Mouse (Mus musculus): ENCODE measurements around the gene Hipk1.
"Not testable (repeated sequence)": the region's sequence is repeated elsewhere in the genome, so short reads cannot be mapped to it uniquely, and the experiment has no call there.

The Hipk1 gene

GRCm38 (mm10) chr3:103791230-103792110 is at the start of gene Hipk1:
TSS of gene Hipk1 (minus strand) at chr3:103791563.
- DNase-seq (ENCODE audit: inconsistent ontology term), result peak; percentile 96

GRCm38 (mm10) chr3:103840946-103841345 is 49.6 kb upstream of the Hipk1 start:
- DNase-seq (ENCODE audit: inconsistent ontology term), result not testable (repeated sequence)

GRCm38 (mm10) chr3:103840195-103840594 is 48.8 kb upstream of the Hipk1 start:
- not testable (repeated sequence) for DNase-seq (ENCODE audit: inconsistent ontology term)

GRCm38 (mm10) chr3:103839711-103840110 is 48.3 kb upstream of the Hipk1 start:
- DNase-seq (ENCODE audit: inconsistent ontology term), result no peak

GRCm38 (mm10) chr3:103836453-103836852 is 45.1 kb upstream of the Hipk1 start:
- DNase-seq (ENCODE audit: inconsistent ontology term), result no peak

GRCm38 (mm10) chr3:103835951-103836310 is 44.6 kb upstream of the Hipk1 start:
- DNase-seq (ENCODE audit: inconsistent ontology term), result no peak

GRCm38 (mm10) chr3:103835272-103835950 is 44.0 kb upstream of the Hipk1 start:
- DNase-seq (ENCODE audit: inconsistent ontology term), result no peak

GRCm38 (mm10) chr3:103834001-103834400 is 42.6 kb upstream of the Hipk1 start:
- no peak for DNase-seq (ENCODE audit: inconsistent ontology term)

- no peak for DNase-seq (ENCODE audit: inconsistent ontology term)
Observed at GRCm38 (mm10) chr3:103832426-103832825, 41.1 kb upstream of the Hipk1 start, which contains the start of gene Bcl2l15. TSS of gene Bcl2l15 (plus strand) at chr3:103832601.

GRCm38 (mm10) chr3:103831146-103831545 is 39.8 kb upstream of the Hipk1 start:
- DNase-seq (ENCODE audit: inconsistent ontology term), result peak; percentile 71

- DNase-seq (ENCODE audit: inconsistent ontology term), result peak; percentile 88
Observed at GRCm38 (mm10) chr3:103830681-103831080, 39.3 kb upstream of the Hipk1 start.

GRCm38 (mm10) chr3:103829036-103829435 is 37.7 kb upstream of the Hipk1 start:
- no peak for DNase-seq (ENCODE audit: inconsistent ontology term)

GRCm38 (mm10) chr3:103827548-103827947 is 36.2 kb upstream of the Hipk1 start:
- DNase-seq (ENCODE audit: inconsistent ontology term), result no peak

GRCm38 (mm10) chr3:103810967-103811366 is 19.6 kb upstream of the Hipk1 start:
- DNase-seq (ENCODE audit: inconsistent ontology term), result no peak

GRCm38 (mm10) chr3:103809799-103810150 is 18.4 kb upstream of the Hipk1 start:
- no peak for DNase-seq (ENCODE audit: inconsistent ontology term)

GRCm38 (mm10) chr3:103808891-103809798 is 17.8 kb upstream of the Hipk1 start, which contains the start of the genes Dclre1b, Ap4b1 and Gm43064:
TSS of gene Dclre1b (minus strand) at chr3:103809444.
TSS of gene Ap4b1 (plus strand) at chr3:103809520.
TSS of gene Gm43064 (plus strand) at chr3:103809573.
- DNase-seq (ENCODE audit: inconsistent ontology term), result peak; percentile 98

- no peak for DNase-seq (ENCODE audit: inconsistent ontology term)
Observed at GRCm38 (mm10) chr3:103805671-103806070, 14.3 kb upstream of the Hipk1 start.

- DNase-seq (ENCODE audit: inconsistent ontology term), result peak; percentile 8
Observed at GRCm38 (mm10) chr3:103802861-103803260, 11.5 kb upstream of the Hipk1 start.

GRCm38 (mm10) chr3:103801631-103802531 is 10.5 kb upstream of the Hipk1 start:
- DNase-seq (ENCODE audit: inconsistent ontology term), result peak; percentile 99

GRCm38 (mm10) chr3:103799507-103799906 is 8.1 kb upstream of the Hipk1 start:
- no peak for DNase-seq (ENCODE audit: inconsistent ontology term)

GRCm38 (mm10) chr3:103796389-103796788 is 5.0 kb upstream of the Hipk1 start:
- no peak for DNase-seq (ENCODE audit: inconsistent ontology term)
